Mouse (Mus musculus) CD4-positive helper T cell, adult 2 months (primary cell): ENCODE measurements around the gene Gm2026.
"Not testable (repeated sequence)": the region's sequence is repeated elsewhere in the genome, so short reads cannot be mapped to it uniquely, and the experiment has no call there.

Experiments
- DNase-seq: peaks from one replicate; pipeline ENCODE4 v3.0.0-alpha.2; 2012; ENCODE audit warnings: low read depth, missing footprints, low spot score

Gene Gm2026

GRCm38 (mm10) chr2:175965031-175965430, at the start of gene Gm2026:
Gene Gm2026 (plus strand): TSS chr2:175965331.
- DNase-seq, result not testable (repeated sequence)

GRCm38 (mm10) chr2:175931000-175931399, 34.1 kb upstream of the Gm2026 start, which contains the start of gene Zfp966:
Gene Zfp966 (minus strand): TSS chr2:175931100.
- DNase-seq, result not testable (repeated sequence)
